Mouse (Mus musculus): ENCODE measurements at regions not wholly inside any gene's neighbourhood (a gene's known extent, or its start where the extent isn't known, plus 50 kb on each side); places are given as distances from the start of the nearest gene placed in this dataset.

- DNase-seq: no peak
These were observed 63.9 kb upstream of the Tnrc6a start for GRCm38 (mm10) chr7:123059718-123060337.

- DNase-seq: peak; percentile 44
These were observed 60.2 kb upstream of the Tnrc6a start for GRCm38 (mm10) chr7:123063264-123064011.

- DNase-seq: no peak
These were observed 57.7 kb upstream of the Tnrc6a start for GRCm38 (mm10) chr7:123065951-123066351.

- no peak for DNase-seq
These were observed 56.3 kb upstream of the Tnrc6a start for GRCm38 (mm10) chr7:123067396-123067795.

- DNase-seq: no peak
These were observed 55.4 kb upstream of the Tnrc6a start for GRCm38 (mm10) chr7:123068241-123068640.

- DNase-seq: peak; percentile 97
These were observed 54.9 kb upstream of the Tnrc6a start for GRCm38 (mm10) chr7:123068715-123069273.

- DNase-seq: no peak
These were observed 54.4 kb upstream of the Tnrc6a start for GRCm38 (mm10) chr7:123069280-123069679.

GRCm38 (mm10) chr7:123070861-123071260 is 52.8 kb upstream of the Tnrc6a start:
- DNase-seq: no peak

Measured in retina, postnatal 1 day (tissue).